7 mouse cellular contexts compared by ENCODE assay signal in genomic region chr4:108300670-108301373, GRCm38 (mm10). TPM values are rescaled to one million over a fixed set of nuclear protein-coding genes. Genes with fewer than 3 reads are reported as not detected.
DNase-seq lines count a peak whose midpoint lies in the region; ATAC-seq and TF ChIP-seq lines count a peak whose summit lies in the region.

Zyg11b (minus strand) TSS chr4:108301096.

- TF ChIP-seq CTCF in intestine, postnatal 0 days (IDR thresholded peaks at IDR 0.05; ENCODE audit: low read depth), result 0 out of 2 replicates have a peak, but pooled peaks have one; percentile 7

- DNase-seq in adrenal gland, postnatal 14 days, result peak; percentile 96
- peak; percentile 99 for DNase-seq in embryonic facial prominence, embryonic 10.5 days (ENCODE audit: low spot score)
- peak; percentile 33 for DNase-seq in gonadal fat pad, adult 2 months (ENCODE audit: low read depth)
- DNase-seq in limb, embryonic 11.5 days (ENCODE audit: low spot score), result peak; percentile 95
- peak; percentile 96 for DNase-seq in midbrain, embryonic 14.5 days
- peak; percentile 83 to 84 for DNase-seq in spleen, adult 18-20 months

- H3K27me3 ChIP-seq in embryonic facial prominence, embryonic 10.5 days (replicated peaks; ENCODE audit: low read depth, poor library complexity, severe bottlenecking), result no peaks in the 10 kb centered on the region
- H3K27me3 ChIP-seq in intestine, postnatal 0 days (replicated peaks; ENCODE audit: control insufficient read depth, insufficient read depth, low read length), result no peaks in the 10 kb centered on the region
- no peaks in the 10 kb centered on the region for H3K27me3 ChIP-seq in limb, embryonic 11.5 days (ENCODE audit: control insufficient read depth, insufficient read depth, low read length)
- no peaks in the 10 kb centered on the region for H3K27me3 ChIP-seq in midbrain, embryonic 14.5 days (ENCODE audit: control insufficient read depth, insufficient read depth, low read length)

- H3K9ac ChIP-seq in intestine, postnatal 0 days (ENCODE audit: low read depth, low read length), result peak within 1 kb of the TSS; percentile 89
- peak within 1 kb of the TSS; percentile 93 for H3K9ac ChIP-seq in limb, embryonic 11.5 days (ENCODE audit: low read length)
- H3K9ac ChIP-seq in midbrain, embryonic 14.5 days (replicated peaks; ENCODE audit: low read length), result peak within 1 kb of the TSS; percentile 86

- WGBS in embryonic facial prominence, embryonic 10.5 days, result under 1% methylated on average over 58 of the region's 58 CpGs
- under 1% methylated on average over 42 of the region's 58 CpGs for WGBS in intestine, postnatal 0 days
- WGBS in limb, embryonic 11.5 days, result under 1% methylated on average over 47 of the region's 58 CpGs
- under 1% methylated on average over 47 of the region's 58 CpGs for WGBS in midbrain, embryonic 14.5 days

- peak within 1 kb of the TSS; percentile 80 for H3K4me2 ChIP-seq in intestine, postnatal 0 days (replicated peaks; ENCODE audit: low read depth)
- peak within 1 kb of the TSS; percentile 92 for H3K4me2 ChIP-seq in limb, embryonic 11.5 days (ENCODE audit: low read depth, severe bottlenecking)
- H3K4me2 ChIP-seq in midbrain, embryonic 14.5 days (ENCODE audit: low read length), result peak within 1 kb of the TSS; percentile 68

- no peaks in the 10 kb centered on the region for H3K9me3 ChIP-seq in embryonic facial prominence, embryonic 10.5 days
- no peaks in the 10 kb centered on the region for H3K9me3 ChIP-seq in intestine, postnatal 0 days (ENCODE audit: control insufficient read depth)
- H3K9me3 ChIP-seq in limb, embryonic 11.5 days (ENCODE audit: control insufficient read depth, low read length), result no peaks in the 10 kb centered on the region
- H3K9me3 ChIP-seq in midbrain, embryonic 14.5 days (ENCODE audit: control insufficient read depth, low read length), result peaks cover 2% of the 10 kb centered on the region; the same call in 1 of the 2 replicates

- 0 out of 2 replicates have a peak, but pooled peaks cover 9% of the 10 kb centered on the region for H3K36me3 ChIP-seq in embryonic facial prominence, embryonic 10.5 days (replicated peaks)
- H3K36me3 ChIP-seq in intestine, postnatal 0 days (ENCODE audit: control insufficient read depth, insufficient read depth), result no peaks in the 10 kb centered on the region
- H3K36me3 ChIP-seq in limb, embryonic 11.5 days (ENCODE audit: control insufficient read depth, insufficient read depth, low read length), result no peaks in the 10 kb centered on the region
- H3K36me3 ChIP-seq in midbrain, embryonic 14.5 days (ENCODE audit: control insufficient read depth, insufficient read depth, low read length), result no peaks in the 10 kb centered on the region

- H3K27ac ChIP-seq in embryonic facial prominence, embryonic 10.5 days (replicated peaks), result peak within 1 kb of the TSS; percentile 95
- H3K27ac ChIP-seq in intestine, postnatal 0 days (ENCODE audit: low read depth, low read length), result peak within 1 kb of the TSS; percentile 78
- peak within 1 kb of the TSS; percentile 52; the same call in 1 of the 2 replicates for H3K27ac ChIP-seq in limb, embryonic 11.5 days (replicated peaks; ENCODE audit: low read depth, low read length)
- H3K27ac ChIP-seq in midbrain, embryonic 14.5 days (replicated peaks; ENCODE audit: low read depth, low read length), result peak within 1 kb of the TSS; percentile 95

- H3K4me3 ChIP-seq in embryonic facial prominence, embryonic 10.5 days, result peak within 1 kb of the TSS; percentile 95
- H3K4me3 ChIP-seq in intestine, postnatal 0 days (ENCODE audit: low read depth, low read length), result peak within 1 kb of the TSS; percentile 83
- H3K4me3 ChIP-seq in limb, embryonic 11.5 days (ENCODE audit: low read depth, low read length), result peak within 1 kb of the TSS; percentile 92
- H3K4me3 ChIP-seq in midbrain, embryonic 14.5 days (replicated peaks; ENCODE audit: low read depth, low read length), result peak within 1 kb of the TSS; percentile 89

- peak; percentile 95 for ATAC-seq in intestine, postnatal 0 days
- peak; percentile 93 for ATAC-seq in limb, embryonic 11.5 days (ENCODE audit: insufficient number of reproducible peaks, low FRiP score, low TSS enrichment, low read depth)
- peak; percentile 95 for ATAC-seq in midbrain, embryonic 14.5 days (ENCODE audit: low FRiP score, low TSS enrichment)

- H3K4me1 ChIP-seq in embryonic facial prominence, embryonic 10.5 days, result peaks cover 20% of the 10 kb centered on the region
- H3K4me1 ChIP-seq in intestine, postnatal 0 days (replicated peaks; ENCODE audit: control insufficient read depth, insufficient read depth, low read length), result no peaks in the 10 kb centered on the region
- H3K4me1 ChIP-seq in limb, embryonic 11.5 days (ENCODE audit: control insufficient read depth, insufficient read depth, low read length), result peaks cover 3% of the 10 kb centered on the region; the same call in 1 of the 2 replicates
- H3K4me1 ChIP-seq in midbrain, embryonic 14.5 days (ENCODE audit: control insufficient read depth, insufficient read depth, low read length), result peaks cover 19% of the 10 kb centered on the region

RNA-seq across cellular contexts. Expression of gene Zyg11b, which starts in this region (rescaled TPM):
- total RNA-seq in adrenal gland, postnatal 14 days (2021), result 32.6 and 34.2 TPM in 2 replicates
- 14.7 and 15.4 TPM in 2 replicates for polyA plus RNA-seq in embryonic facial prominence, embryonic 10.5 days (2016; fragmentation: Nextera tagmentation; extraction: Ambion mirVana)
- polyA plus RNA-seq in gonadal fat pad, adult 2 months (2012; rRNA removed), result 11.5 and 12.1 TPM in 2 replicates
- 4.0 and 4.3 TPM in 2 replicates for polyA plus RNA-seq in intestine, postnatal 0 days (2015; fragmentation: Nextera tagmentation; extraction: Ambion mirVana)
- polyA plus RNA-seq in limb, embryonic 11.5 days (2014; fragmentation: Nextera tagmentation; extraction: Ambion mirVana), result 14.6 and 15.1 TPM in 2 replicates
- polyA plus RNA-seq in midbrain, embryonic 14.5 days (2014; fragmentation: Nextera tagmentation; extraction: Ambion mirVana), result 37.0 and 49.7 TPM in 2 replicates

Comparison
In these comparisons a context has a peak if more than half of its experiments do, and no peak if none do; other contexts are left out.
1. Peak in every context shown above with its lines: DNase-seq, ATAC-seq, H3K4me3 ChIP-seq and H3K27ac ChIP-seq.
2. DNase-seq: peak in every context shown above with its lines; median percentile 99 in embryonic facial prominence, embryonic 10.5 days; 96 in adrenal gland, postnatal 14 days; 96 in midbrain, embryonic 14.5 days; 95 in limb, embryonic 11.5 days; 84 in spleen, adult 18-20 months; 33 in gonadal fat pad, adult 2 months.